Mouse (Mus musculus): ENCODE data around the gene Rec114.
A peak's percentile ranks its signal among the peaks of the same experiment; 100 is the strongest.

The Rec114 gene

DNA sequence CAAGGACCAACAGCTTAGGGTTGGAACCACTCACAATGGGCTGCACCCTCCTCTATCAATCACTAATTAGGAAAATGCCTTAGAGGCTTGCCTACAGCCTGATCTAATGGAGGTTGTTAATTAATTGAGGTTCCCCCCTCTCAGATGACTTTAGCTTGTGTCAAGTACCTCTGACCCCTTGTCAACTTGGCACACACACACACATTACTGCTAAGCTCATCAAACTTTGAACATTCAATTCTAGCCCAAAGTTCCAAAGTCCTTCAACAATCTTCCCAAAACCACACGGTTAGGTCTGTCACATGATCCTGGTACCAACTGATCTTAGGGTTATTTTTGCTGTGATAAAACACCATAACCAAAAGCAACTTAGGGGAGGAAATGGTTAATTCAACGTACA is 26.9 kb downstream of the Rec114 start:
- DNase-seq: no peak

GRCm38 (mm10) chr9:58710642-58711041 is 33.1 kb downstream of the Rec114 start:
- no peak for DNase-seq

DNA sequence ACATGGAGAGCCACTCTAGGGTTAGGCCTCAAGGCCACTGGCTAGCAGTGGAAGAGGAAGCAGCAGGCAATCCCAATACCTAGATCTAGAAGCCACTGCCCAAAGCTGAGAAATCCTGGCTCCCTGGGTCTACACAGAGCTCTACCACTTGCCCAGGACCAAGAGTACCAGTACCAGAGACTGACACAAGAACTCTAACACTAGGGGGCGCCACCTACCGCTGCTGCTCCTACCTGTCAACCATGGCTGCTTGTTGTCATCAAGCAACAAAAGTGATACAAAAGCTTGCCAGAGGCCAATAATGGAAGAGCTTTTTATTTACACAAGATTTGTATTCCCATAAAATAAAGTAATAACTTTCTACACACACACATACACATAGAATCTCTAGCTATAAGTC is 33.8 kb downstream of the Rec114 start:
- peak; percentile 67 for DNase-seq

- no peak for DNase-seq
Measured at GRCm38 (mm10) chr9:58707796-58708195, 36.0 kb downstream of the Rec114 start.

DNA sequence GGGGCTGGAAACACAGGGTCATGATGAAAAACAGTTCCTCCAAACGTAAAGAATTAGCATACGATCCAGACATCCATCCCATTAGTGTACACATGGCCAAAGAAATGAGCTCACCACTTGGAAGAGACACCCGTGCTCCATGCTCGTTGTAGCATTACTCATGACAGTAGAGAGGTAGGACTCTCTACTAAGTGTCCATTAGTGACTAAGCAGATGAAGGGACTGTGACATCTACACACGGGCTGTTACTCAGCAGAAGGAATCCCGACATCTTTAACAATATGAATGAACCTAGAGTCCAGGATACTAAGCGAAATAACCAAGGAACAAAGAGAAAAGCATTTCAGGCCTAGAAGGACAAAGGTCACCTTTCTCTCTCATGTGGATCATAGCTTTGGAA is 37.7 kb downstream of the Rec114 start:
- no peak for DNase-seq

DNA sequence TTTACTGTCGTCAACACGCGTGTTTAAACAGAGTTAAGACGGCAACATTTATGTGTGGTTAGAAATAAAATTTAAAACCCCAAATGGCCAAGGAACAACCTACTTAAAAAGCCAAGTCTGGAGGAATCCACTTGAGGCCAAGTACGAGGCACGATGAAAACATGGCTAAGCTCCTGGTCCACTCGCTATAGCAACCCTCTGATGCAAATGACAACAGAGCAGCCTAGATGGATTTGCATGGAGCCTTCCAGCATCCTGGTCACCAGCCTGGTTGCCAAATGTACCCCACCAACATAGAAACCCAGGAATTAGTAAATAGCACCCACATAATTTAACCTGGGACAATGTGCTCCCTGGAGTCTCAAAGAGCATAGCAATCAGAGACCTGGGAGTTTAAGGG is 40.0 kb downstream of the Rec114 start:
- DNase-seq: no peak

- DNase-seq: no peak
Measured at GRCm38 (mm10) chr9:58701751-58702150, 42.0 kb downstream of the Rec114 start.

GRCm38 (mm10) chr9:58698486-58698885 is 45.3 kb downstream of the Rec114 start:
- DNase-seq: no peak

DNA sequence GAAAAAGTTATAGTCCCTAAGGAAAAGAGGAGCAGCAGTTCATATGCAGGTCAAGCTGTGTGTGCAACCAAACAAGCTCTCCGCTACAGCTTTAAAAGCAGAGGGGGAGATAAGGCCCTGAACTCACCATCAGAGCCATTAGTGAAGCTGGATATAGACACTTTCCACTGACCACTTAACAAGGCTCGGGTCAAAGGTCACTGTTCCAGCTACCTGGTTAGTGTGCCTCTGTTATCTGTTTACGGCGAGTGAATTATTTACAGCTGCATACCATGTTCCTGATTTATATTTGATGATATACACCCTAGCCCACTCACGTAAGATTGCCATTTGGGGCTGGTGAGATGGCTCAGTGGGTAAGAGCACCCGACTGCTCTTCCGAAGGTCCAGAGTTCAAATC is 52.3 kb downstream of the Rec114 start:
- no peak for DNase-seq

GRCm38 (mm10) chr9:58690701-58691100 is 53.1 kb downstream of the Rec114 start:
- no peak for DNase-seq

DNA sequence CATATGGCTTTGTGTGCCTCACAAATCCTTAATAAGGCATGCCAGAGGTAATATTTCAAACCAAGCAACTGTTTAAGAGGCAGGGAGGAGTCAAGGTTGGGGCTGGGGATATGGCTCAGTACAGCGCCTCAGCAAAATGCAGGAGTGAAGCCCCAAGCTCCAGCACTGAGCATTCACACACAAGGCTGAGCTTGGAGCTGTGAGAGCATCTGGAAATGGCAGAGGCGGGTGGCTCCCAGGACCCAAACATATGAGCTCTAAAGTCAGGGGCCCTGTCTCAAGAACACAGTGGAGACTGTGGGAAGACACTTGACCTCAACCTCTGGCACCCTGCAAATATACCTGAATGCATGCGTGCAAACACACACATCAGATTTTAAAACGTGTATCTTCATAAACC is 55.7 kb downstream of the Rec114 start:
- no peak for DNase-seq

GRCm38 (mm10) chr9:58685290-58685689 is 58.5 kb downstream of the Rec114 start:
- DNase-seq: no peak

DNA sequence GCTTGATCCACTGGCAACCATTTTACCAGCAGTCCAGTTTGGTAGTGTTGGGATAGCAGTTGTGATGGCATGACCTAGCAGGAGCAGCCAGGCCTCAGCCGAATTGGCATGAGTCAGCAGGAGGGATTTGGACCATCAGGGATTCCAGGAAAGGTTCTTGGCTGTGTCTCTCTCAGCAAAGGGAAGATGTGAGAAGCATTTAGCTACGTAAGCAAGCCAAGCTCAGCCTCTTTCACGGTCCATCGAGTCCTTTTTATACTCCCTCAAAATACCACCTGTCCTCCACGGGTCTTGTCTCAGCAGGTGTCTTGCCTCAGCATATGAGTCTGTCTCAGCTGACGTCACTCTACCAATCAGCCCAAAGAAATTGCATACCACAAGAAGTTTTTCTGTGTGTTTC is 60.4 kb downstream of the Rec114 start:
- no peak for DNase-seq

- DNase-seq: no peak
Measured at GRCm38 (mm10) chr9:58682106-58682505, 61.7 kb downstream of the Rec114 start.

DNA sequence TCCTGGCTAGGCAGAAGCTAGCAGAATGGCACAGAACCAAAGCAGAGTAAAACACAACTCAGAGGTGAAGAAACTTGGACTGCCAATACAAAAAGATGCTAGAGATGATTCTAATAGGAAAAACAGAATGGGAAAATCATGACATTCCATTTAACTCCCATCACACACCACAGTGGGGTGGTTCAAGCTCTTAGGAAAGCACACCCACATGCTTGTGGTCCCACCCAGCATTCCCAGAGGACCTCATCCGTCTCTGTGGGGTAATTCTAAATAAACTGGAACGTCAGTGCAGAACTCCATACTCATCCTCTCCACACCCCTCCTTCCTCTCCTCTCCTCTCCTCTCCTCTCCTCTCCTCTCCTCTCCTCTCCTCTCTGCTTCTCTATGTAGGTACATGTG is 62.4 kb downstream of the Rec114 start:
- DNase-seq: no peak

DNA sequence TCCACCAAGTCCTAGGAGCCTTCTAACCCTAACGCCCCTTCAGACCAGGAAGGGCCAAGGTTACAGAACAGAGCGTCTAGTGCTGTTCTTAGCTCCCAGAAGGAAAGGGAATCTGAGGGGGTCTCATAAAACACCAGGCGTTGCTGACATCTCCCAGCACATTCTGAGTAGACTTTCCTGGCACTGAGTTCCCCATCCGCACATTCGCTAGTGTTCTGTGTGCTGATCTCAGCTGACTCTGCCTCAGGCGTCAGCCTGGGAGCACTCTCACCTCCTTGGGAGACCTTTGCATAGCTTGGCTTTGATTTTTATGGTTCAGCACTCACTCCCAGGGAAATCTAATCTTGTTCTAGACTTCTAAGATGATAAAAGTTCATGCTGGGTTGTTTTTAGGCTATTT is 68.4 kb downstream of the Rec114 start:
- DNase-seq: no peak

GRCm38 (mm10) chr9:58674736-58675135 is 69.0 kb downstream of the Rec114 start:
- no peak for DNase-seq

DNA sequence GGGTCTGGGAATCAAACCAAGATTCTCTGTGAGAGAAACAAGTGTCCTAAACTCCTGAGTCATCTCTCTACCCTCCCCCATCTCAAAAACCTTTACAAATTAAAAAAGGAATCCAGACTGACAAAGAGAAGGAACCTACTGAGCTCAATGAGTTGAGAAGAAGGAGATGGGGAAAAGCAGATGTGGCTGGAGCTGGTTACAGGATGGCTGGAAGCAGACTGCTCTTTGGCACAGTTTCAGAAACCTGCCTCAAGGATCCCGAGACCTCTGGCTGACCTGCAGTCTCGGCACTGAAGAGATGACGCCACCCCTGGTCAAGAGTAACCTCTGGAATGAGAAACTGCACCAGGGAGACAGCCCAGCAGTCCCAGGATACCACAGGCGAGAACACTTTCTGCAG is 71.3 kb downstream of the Rec114 start:
- DNase-seq: no peak

- no peak for DNase-seq
Measured at GRCm38 (mm10) chr9:58669819-58670218, 73.9 kb downstream of the Rec114 start.

DNA sequence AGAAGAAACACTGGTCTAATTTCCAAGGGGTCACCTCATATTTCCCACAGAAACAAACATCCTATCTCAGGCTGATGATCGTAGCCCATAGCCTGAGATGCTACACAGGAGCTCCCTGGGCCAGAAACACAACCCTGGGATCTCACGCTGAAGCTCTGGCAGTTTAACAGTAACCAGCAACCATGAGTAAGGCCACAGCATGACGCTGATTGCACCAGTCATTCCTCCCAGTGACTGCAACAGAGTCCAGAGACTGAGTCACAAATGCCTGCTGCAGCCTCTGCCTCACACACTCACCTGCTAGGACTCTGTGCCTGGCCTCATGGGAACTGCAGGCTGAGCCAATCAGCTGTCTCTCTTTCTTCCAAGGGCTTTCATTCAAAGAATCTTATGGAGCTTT is 74.7 kb downstream of the Rec114 start:
- DNase-seq: no peak

DNA sequence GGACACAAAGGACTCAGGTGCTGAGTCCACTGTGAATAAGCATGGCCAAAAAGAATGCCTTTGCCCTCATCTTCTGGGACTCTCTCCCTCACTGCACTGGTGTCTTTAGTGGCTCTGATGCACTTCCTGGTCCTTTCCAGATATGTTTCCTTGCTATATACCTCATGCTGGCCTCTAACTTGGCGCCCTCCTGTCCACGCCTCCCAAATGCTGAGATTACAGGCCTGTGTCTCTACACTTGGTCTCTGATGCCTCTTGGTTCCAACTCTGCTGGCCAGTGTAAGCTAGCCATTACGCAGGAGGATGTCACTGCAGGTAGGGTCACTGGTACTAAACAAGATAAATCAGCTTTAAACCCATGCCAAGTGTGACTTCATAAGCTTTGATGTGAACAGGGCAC is 75.6 kb downstream of the Rec114 start:
- no peak for DNase-seq

- no peak for DNase-seq
Measured at GRCm38 (mm10) chr9:58667244-58667643, 76.5 kb downstream of the Rec114 start.

- DNase-seq: no peak
Measured at GRCm38 (mm10) chr9:58666191-58666590, 77.6 kb downstream of the Rec114 start.

DNA sequence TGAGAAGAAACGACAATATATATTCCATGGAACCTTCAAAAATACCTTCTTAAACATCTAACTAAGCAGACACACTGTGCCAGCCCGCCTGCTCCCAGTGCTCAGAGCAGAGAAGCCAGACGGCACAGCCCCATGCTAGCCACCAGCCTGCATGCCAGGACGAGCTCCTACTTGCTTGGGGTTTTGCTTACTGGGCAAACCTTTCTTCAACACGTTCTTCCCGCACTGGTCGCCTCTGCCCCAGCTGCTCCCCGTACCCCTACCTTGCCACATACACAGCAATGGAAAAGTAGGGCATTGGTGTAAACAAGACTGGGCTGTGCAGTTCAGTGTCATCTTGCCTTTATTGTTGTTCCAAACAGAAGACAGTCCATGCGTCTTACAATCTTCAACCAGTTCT is 78.3 kb downstream of the Rec114 start:
- no peak for DNase-seq

DNA sequence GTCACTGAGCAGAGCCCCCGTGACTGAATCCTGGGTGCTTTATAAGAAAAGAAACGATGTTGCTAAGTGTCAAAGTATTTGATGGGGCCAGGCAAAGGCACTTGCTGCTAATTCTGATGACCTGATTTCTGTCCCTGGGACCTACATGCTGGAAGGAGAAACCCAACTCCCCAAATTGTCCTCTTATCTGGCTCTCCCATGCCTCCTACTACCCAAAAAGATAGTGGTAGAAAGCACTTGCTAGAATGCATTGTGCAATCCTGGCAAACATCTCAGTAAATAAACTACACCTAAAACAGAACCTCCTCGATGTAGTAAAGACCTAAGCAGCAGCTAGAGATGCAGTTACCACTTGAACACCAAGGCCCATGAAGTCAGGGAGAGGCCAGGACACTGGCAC is 81.0 kb downstream of the Rec114 start:
- no peak for DNase-seq

- DNase-seq: no peak
Measured at GRCm38 (mm10) chr9:58662007-58662406, 81.8 kb downstream of the Rec114 start.
